Mouse (Mus musculus) heart, postnatal 0 days (tissue): ENCODE measurements around the gene Pou6f1. TPM values are rescaled to one million over a fixed set of nuclear protein-coding genes. Genes with fewer than 3 reads are reported as not detected.
"Not testable (repeated sequence)": the region's sequence is repeated elsewhere in the genome, so short reads cannot be mapped to it uniquely, and the experiment has no call there.

Experiments
- ATAC-seq: fragments of 200-750 bp; cut with Nextera tagmentation; 2 replicates; pipeline ENCODE4 v1.8.0; 2017; ENCODE audit warnings: low read depth, moderate number of reproducible peaks, moderate library complexity; ENCODE audit not compliant: insufficient read depth
- DNase-seq: peaks from one replicate; pipeline ENCODE4 v3.0.0-alpha.2; 2016; ENCODE audit warnings: low spot score
- H3K27ac ChIP-seq: fragments of 300-500 bp; sonication (generic); 2 replicates; pipeline ENCODE4 v1.5.1; 2014; ENCODE audit warnings: low read depth, mild to moderate bottlenecking
- H3K27me3 ChIP-seq: fragments of 300-500 bp; sonication (generic); 2 replicates; pipeline ENCODE4 v1.6.1; 2014; ENCODE audit warnings: low read length, mixed read lengths; ENCODE audit not compliant: control insufficient read depth, insufficient read depth
- H3K36me3 ChIP-seq: fragments of 300-500 bp; sonication (generic); replicated peaks from 2 replicates; pipeline ENCODE4 v1.6.1; 2014; ENCODE audit warnings: low read length, mixed read lengths; ENCODE audit not compliant: control insufficient read depth, insufficient read depth
- H3K4me1 ChIP-seq: fragments of 300-500 bp; sonication (generic); 2 replicates; pipeline ENCODE4 v1.6.1; 2014; ENCODE audit warnings: antibody characterized with exemption; ENCODE audit not compliant: control insufficient read depth, insufficient read depth
- H3K4me2 ChIP-seq: fragments of 300-500 bp; sonication (generic); 2 replicates; pipeline ENCODE4 v1.6.1; 2014; ENCODE audit warnings: low read depth, mild to moderate bottlenecking, low read length, moderate library complexity
- H3K4me3 ChIP-seq: fragments of 300-500 bp; sonication (generic); 2 replicates; pipeline ENCODE4 v1.5.1; 2014; ENCODE audit warnings: low read depth, low read length
- H3K9ac ChIP-seq: fragments of 300-500 bp; sonication (generic); replicated peaks from 2 replicates; pipeline ENCODE4 v1.6.1; 2014; ENCODE audit warnings: low read depth, low read length, mixed read lengths
- H3K9me3 ChIP-seq: fragments of 300-500 bp; sonication (generic); replicated peaks from 2 replicates; pipeline ENCODE4 v1.6.1; 2016; ENCODE audit warnings: low read length; ENCODE audit not compliant: control insufficient read depth
- CTCF ChIP-seq: IDR thresholded peaks from 2 replicates; pipeline ENCODE4 v1.5.1; 2016; ENCODE audit warnings: antibody characterized with exemption, control low read depth, low read depth
- EP300 ChIP-seq: IDR thresholded peaks from 2 replicates; pipeline ENCODE4 v1.6.1; 2016; ENCODE audit warnings: antibody characterized with exemption, low read depth
- WGBS: fragments of 180-500 bp; shearing (Covaris S2); extraction: QIAGEN DNeasy Blood & Tissue Kit; methylation state at CpG from one replicate; pipeline ENCODE4 v1.1.7; 2014; 5-methylcytosine and 5-hydroxymethylcytosine counted together
- microRNA-seq: library from miRNA; unstranded; fragments of <30 nt; microRNA quantifications from one replicate; pipeline ENCODE4, GENCODE M21; 2016
- polyA plus RNA-seq: library from polyadenylated mRNA; unstranded; fragments of >200 nt; fragmentation: Nextera tagmentation; extraction: Ambion mirVana; gene quantifications from 2 replicates; pipeline ENCODE4 v1.2.1, GENCODE M21; 2015
- total RNA-seq: library from RNA; depleted of rRNA; stranded (reverse); fragments of >200 nt; gene quantifications from 2 replicates; pipeline ENCODE4 v1.2.3, GENCODE M21; 2014; ENCODE audit warnings: low replicate concordance; rRNA removed

Pou6f1 gene
- total and polyA plus RNA-seq, 2 experiments from 2014 or later: 5.2 to 6.0 TPM

DNA sequence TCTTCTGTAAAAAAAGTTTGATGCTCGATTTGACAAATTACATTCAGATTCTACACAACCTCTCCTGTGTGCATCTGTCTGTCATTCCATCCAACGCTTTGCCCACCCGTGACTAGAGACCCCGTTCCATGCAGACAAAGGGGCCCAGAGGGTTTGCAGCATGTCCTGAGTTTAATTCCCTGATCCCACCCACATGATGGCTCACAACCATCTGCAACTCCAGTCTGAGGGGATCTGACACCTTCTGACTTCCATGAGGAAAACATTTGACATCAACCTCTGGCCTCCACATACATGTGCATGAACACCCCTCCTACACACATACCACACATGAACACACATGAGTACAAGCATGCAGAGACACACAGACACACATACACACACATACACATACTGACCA is 58.4 kb downstream of the Pou6f1 start:
- ATAC-seq: no peak
- H3K36me3 ChIP-seq: no peaks in the 10 kb centered on the region
- H3K4me1 ChIP-seq: no peaks in the 10 kb centered on the region
- H3K9me3 ChIP-seq: no peaks in the 10 kb centered on the region
- no peak overlapping the region for H3K4me2 ChIP-seq
- no peak overlapping the region for H3K4me3 ChIP-seq
- H3K27ac ChIP-seq: no peak overlapping the region
- DNase-seq: no peak
- H3K27me3 ChIP-seq: no peaks in the 10 kb centered on the region
- H3K9ac ChIP-seq: no peak overlapping the region
- no peak for TF ChIP-seq CTCF
- TF ChIP-seq EP300: no peak
- WGBS: 90% methylated on average over 4 of the region's 4 CpGs

DNA sequence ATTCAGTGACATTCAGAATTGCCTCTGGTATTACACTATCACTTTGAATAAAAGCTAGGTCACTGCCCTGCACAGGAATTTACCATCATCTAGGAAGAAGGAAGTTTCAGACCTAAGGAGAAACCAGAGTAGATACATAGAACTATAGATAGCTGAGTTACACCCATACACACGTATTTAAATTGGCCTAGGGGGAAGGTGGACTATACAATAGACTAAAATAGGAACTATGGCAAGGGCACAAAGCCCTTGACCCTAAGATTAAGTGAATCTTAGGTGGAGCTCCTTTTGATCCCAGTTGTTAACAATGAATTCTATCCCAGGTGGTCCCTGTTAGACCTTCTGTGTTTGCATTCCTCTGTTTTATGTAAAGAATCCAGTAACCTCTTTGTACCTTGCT is 58.8 kb downstream of the Pou6f1 start:
- WGBS: 39% methylated on average over 1 of the region's 1 CpGs
- not testable (repeated sequence) for H3K36me3 ChIP-seq, H3K9me3 ChIP-seq, DNase-seq, H3K4me1 ChIP-seq, H3K27me3 ChIP-seq, H3K9ac ChIP-seq, H3K4me3 ChIP-seq, H3K27ac ChIP-seq, H3K4me2 ChIP-seq, ATAC-seq

DNA sequence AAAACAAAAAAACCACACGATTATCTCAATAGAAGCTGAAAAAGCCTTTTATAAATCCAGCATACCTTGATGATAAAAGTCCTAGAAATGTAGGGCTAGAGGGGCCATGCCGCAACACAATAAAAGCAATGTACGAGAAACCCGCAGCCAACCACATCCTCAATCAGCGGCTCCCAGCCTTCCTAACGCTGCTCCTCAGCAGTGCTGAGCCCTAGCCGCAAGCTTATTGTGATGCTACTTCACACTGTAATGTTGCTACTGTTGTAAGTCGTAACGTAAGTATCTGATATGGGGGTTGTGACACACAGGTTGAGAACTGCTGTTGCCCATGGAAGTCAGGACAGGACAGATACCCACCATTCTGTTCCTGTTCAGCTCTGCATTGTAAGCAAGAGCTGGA is 60.4 kb downstream of the Pou6f1 start:
- WGBS: 89% methylated on average over 9 of the region's 9 CpGs

DNA sequence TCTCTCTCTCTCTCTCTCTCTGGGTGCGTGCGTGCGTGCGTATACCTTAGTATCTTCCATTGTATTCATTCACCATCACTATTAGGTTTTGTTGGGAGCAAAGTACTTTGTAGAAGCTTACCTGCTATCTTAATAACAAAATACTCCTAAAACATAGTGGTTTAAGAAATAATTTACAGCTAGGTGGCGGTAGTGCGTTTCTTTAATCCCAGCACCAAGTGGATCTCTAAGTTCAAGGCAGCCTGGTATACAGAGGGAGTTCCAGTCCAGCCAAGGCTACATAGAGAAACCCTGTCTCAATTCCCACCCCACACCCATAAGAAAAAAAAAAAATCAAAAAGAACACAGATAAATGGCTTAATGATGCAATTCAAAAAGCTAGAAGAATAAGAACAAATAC is 61.9 kb downstream of the Pou6f1 start:
- Histone ChIP-seq H3K36me3 (no peaks in the 10 kb centered on the region), H3K27ac (no peak overlapping the region), H3K4me3 (no peak overlapping the region), H3K9me3 (no peaks in the 10 kb centered on the region), H3K4me1 (no peaks in the 10 kb centered on the region), H3K9ac (no peak overlapping the region), H3K4me2 (no peak overlapping the region), H3K27me3 (no peaks in the 10 kb centered on the region)
- ATAC-seq: 0 out of 2 replicates have a peak, but pooled peaks have one; percentile 47
- DNase-seq: peak; percentile 65
- TF ChIP-seq CTCF: peak; percentile 52
- no peak for TF ChIP-seq EP300
- 90% methylated on average over 6 of the region's 6 CpGs for WGBS

More for the DNA sequence above, 60.4 kb downstream of the Pou6f1 start:
- Histone ChIP-seq H3K27ac (no peak overlapping the region), H3K4me1 (no peaks in the 10 kb centered on the region), H3K9ac (no peak overlapping the region), H3K4me2 (no peak overlapping the region), H3K4me3 (no peak overlapping the region), H3K9me3 (no peaks in the 10 kb centered on the region), H3K36me3 (no peaks in the 10 kb centered on the region), H3K27me3 (no peaks in the 10 kb centered on the region)
- ATAC-seq (no peak), DNase-seq (no peak)
- no peak for TF ChIP-seq EP300
- TF ChIP-seq CTCF: no peak

DNA sequence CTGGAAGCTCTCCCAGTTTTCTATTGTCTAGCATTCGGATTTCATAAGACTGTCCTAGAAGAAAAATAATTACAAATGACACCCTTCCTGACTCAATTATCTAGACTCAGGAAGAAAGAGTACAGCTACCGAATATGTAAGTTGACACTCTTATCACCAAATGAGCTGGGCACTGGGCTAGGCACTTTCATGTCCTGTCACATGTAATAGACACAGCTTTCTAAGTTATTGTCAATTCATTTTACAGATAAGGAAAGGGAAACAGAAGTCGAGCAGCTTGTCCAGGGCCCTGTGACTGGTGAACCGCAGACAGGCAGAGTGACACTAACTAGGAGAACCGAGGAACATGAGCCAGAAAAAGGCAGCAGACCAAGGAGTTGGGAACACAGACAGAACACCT is 71.9 kb downstream of the Pou6f1 start:
- Histone ChIP-seq H3K9ac (no peak overlapping the region), H3K27ac (no peak overlapping the region; the same call in 1 of the 2 replicates), H3K4me1 (no peaks in the 10 kb centered on the region), H3K4me3 (no peak overlapping the region), H3K9me3 (no peaks in the 10 kb centered on the region), H3K36me3 (peaks cover 7% of the 10 kb centered on the region), H3K4me2 (no peak overlapping the region), H3K27me3 (no peaks in the 10 kb centered on the region)
- TF ChIP-seq CTCF: no peak
- TF ChIP-seq EP300: no peak
- 22% methylated on average over 5 of the region's 5 CpGs for WGBS
- ATAC-seq: no peak
- DNase-seq: peak; percentile 11

DNA sequence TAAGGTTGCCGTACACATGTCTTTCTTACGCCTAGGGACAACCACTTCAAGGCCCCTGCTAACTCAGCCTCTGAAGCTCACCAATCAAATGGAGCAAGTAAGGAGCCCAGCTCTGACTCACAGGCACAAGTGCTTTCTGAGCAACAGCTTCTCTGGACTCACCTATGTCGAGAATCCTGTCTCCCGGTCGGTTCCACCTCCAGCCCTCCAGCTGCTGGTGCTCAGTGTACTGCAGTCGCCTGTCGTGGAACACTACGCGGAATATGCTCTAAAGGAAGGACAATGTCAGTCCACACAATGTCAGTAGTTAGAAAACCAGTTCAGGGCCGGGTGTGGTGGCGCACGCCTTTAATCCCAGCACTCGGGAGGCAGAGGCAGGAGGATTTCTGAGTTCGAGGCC is 74.4 kb downstream of the Pou6f1 start:
- Histone ChIP-seq H3K9ac (no peak overlapping the region), H3K4me2 (no peak overlapping the region), H3K4me1 (no peaks in the 10 kb centered on the region), H3K36me3 (peaks cover 22% of the 10 kb centered on the region), H3K27me3 (no peaks in the 10 kb centered on the region), H3K4me3 (no peak overlapping the region), H3K27ac (no peak overlapping the region), H3K9me3 (no peaks in the 10 kb centered on the region)
- WGBS: 94% methylated on average over 14 of the region's 14 CpGs
- no peak for ATAC-seq
- DNase-seq: no peak
- TF ChIP-seq EP300: no peak
- TF ChIP-seq CTCF: no peak

Small RNA genes lying within 50 kb of the gene (microRNA-seq; reads per million reads assigned to microRNA genes)
- gene Mir6961: not detected

Other genes starting within 250 kb of the Pou6f1 start
- gene Methig1, start 246.8 kb downstream of the Pou6f1 start, total RNA-seq: not detected in 2 replicates
- not detected in 2 replicates for gene Methig1, start 246.8 kb downstream of the Pou6f1 start, polyA plus RNA-seq
- not detected in 2 replicates for gene Mettl7a2, start 246.8 kb downstream of the Pou6f1 start, total RNA-seq
- not detected in 2 replicates for gene Mettl7a2, start 246.8 kb downstream of the Pou6f1 start, polyA plus RNA-seq
- not detected in 2 replicates for gene Higd1c, start 235.4 kb downstream of the Pou6f1 start, total RNA-seq
- not detected in 2 replicates for gene Higd1c, start 235.4 kb downstream of the Pou6f1 start, polyA plus RNA-seq
- not detected in 2 replicates for gene Gm5475, start 177.8 kb downstream of the Pou6f1 start, total RNA-seq
- 0.04 TPM in 1 of 2 replicates, not detected in the other for gene Gm5475, start 177.8 kb downstream of the Pou6f1 start, polyA plus RNA-seq
- gene Slc11a2, start 174.9 kb downstream of the Pou6f1 start, total RNA-seq: 18.0 and 66.7 TPM in 2 replicates
- gene Slc11a2, start 174.9 kb downstream of the Pou6f1 start, polyA plus RNA-seq: 12.0 and 13.9 TPM in 2 replicates
- gene Letmd1, start 131.0 kb downstream of the Pou6f1 start, total RNA-seq: 18.5 and 25.5 TPM in 2 replicates
- 7.5 and 7.6 TPM in 2 replicates for gene Letmd1, start 131.0 kb downstream of the Pou6f1 start, polyA plus RNA-seq
- gene Csrnp2, start 104.5 kb downstream of the Pou6f1 start, total RNA-seq: 5.1 and 6.0 TPM in 2 replicates
- 4.6 and 5.0 TPM in 2 replicates for gene Csrnp2, start 104.5 kb downstream of the Pou6f1 start, polyA plus RNA-seq
- 9.9 and 11.0 TPM in 2 replicates for gene Tfcp2, start 48.0 kb downstream of the Pou6f1 start, total RNA-seq
- 11.2 and 13.9 TPM in 2 replicates for gene Tfcp2, start 48.0 kb downstream of the Pou6f1 start, polyA plus RNA-seq
- gene Dazap2, start 15.4 kb upstream of the Pou6f1 start, total RNA-seq: 234 and 284 TPM in 2 replicates
- 213 and 214 TPM in 2 replicates for gene Dazap2, start 15.4 kb upstream of the Pou6f1 start, polyA plus RNA-seq
- 20.5 and 27.6 TPM in 2 replicates for gene Smagp, start 37.0 kb upstream of the Pou6f1 start, total RNA-seq
- 15.9 and 19.0 TPM in 2 replicates for gene Smagp, start 37.0 kb upstream of the Pou6f1 start, polyA plus RNA-seq
- 0.42 TPM in 1 of 2 replicates, not detected in the other for gene Bin2, start 69.6 kb upstream of the Pou6f1 start, total RNA-seq
- gene Bin2, start 69.6 kb upstream of the Pou6f1 start, polyA plus RNA-seq: 0.56 and 0.68 TPM in 2 replicates
- 0.85 TPM in 1 of 2 replicates, not detected in the other for gene Cela1, start 87.9 kb upstream of the Pou6f1 start, total RNA-seq
- 1.6 and 1.8 TPM in 2 replicates for gene Cela1, start 87.9 kb upstream of the Pou6f1 start, polyA plus RNA-seq
- 0.92 and 2.1 TPM in 2 replicates for gene Galnt6, start 129.4 kb upstream of the Pou6f1 start, total RNA-seq
- gene Galnt6, start 129.4 kb upstream of the Pou6f1 start, polyA plus RNA-seq: 0.43 and 0.46 TPM in 2 replicates
- 0.19 and 0.50 TPM in 2 replicates for gene Slc4a8, start 161.8 kb upstream of the Pou6f1 start, total RNA-seq
- gene Slc4a8, start 161.8 kb upstream of the Pou6f1 start, polyA plus RNA-seq: 0.38 and 0.81 TPM in 2 replicates